Mouse (Mus musculus): ENCODE measurements at regions not wholly inside any gene's neighbourhood (a gene's known extent, or its start where the extent isn't known, plus 50 kb on each side); places are given as distances from the start of the nearest gene placed in this dataset.
"Not testable (repeated sequence)": the region's sequence is repeated elsewhere in the genome, so short reads cannot be mapped to it uniquely, and the experiment has no call there.

DNA sequence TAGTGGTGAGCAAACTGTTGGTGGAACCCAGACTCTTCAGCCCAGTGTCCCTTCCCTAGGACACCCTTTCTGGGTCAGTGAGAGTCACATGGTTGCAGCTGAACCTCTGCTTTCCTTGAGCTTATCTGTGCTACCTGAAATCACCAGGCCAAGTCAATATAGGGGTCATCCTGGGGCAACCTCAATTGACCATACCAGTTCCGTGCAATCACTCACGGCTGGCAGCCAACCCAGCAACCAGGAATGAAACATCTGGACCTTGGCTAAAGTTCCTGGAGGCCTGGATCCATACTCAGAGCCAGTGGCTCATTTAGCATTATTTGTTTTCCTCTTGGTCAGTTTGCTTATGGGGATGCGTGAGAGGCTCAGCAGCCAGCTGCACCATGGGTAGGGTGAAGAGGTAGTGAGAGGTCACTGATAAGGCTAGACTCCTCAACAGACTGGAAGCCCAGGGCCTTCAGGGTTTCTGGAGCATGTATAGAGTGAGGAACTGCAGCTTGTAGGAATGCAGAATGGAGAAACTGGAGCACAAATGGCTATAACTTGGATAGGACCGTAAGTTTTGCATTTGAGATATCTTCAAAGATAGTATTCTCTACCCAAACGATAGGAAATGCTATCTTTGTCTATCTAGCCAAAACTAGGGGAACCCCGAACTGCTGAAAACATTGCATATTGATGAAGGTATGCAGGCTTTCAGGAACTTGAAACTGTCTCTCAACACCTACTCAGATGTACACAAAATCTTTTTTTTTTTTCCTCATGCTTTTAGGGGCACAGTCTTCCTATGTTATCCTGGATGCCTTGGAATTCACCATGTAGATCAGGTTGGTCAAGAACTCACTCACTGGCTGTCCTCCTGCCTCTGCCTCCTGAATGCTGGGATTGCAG, 56.4 kb upstream of the Atxn1 start:
- 93% methylated on average over 6 of the region's 6 CpGs for WGBS
- Histone ChIP-seq H3K4me1 (peaks cover 36% of the 10 kb centered on the region), H3K36me3 (replicated peaks) (no peaks in the 10 kb centered on the region), H3K9me3 (no peaks in the 10 kb centered on the region), H3K4me2 (no peak overlapping the region), H3K4me3 (replicated peaks) (no peak overlapping the region), H3K27ac (no peak overlapping the region), H3K27me3 (no peaks in the 10 kb centered on the region), H3K9ac (no peak overlapping the region)
- no peak for ATAC-seq (ENCODE audit: low FRiP score)

DNA sequence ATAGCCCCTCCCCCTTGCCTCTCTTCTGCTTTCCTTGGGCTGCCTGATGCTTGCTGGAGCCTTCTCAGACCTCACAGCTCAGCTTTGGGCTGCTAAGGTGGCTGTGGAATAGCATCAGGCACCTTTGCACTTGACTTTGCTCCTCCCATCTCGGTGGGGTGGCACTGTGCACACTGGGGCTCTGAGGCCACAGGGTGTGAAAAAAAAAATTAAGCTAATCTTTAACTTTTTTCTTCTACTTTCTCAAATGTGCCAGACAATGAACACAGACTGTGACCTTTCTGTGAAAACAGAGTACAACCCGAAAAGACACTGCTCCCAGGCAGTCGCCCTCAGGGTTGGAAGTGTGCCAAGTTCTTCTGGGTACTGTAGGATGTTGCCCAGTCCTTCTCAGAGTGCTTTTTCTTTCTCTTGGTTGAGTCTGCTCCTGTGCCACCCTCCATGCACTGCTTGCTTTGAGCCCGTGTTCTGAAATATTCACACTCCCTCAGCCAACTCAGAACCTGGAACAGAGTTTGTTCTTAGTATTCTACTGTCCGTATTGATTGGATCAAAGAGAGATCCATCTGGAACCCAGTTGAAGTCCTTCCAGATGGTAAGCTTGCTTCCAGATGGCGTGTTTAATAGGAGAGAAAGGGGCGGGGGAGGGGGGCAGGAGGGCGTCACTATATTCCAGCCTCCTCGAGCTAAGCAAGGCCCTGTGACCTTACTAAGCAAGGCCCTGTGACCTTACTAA, 54.8 kb upstream of the Atxn1 start:
- WGBS = 43% methylated on average over 9 of the region's 9 CpGs
- Histone ChIP-seq H3K4me3 (replicated peaks) (no peak overlapping the region), H3K4me2 (no peak overlapping the region), H3K36me3 (replicated peaks) (no peaks in the 10 kb centered on the region), H3K4me1 (peaks cover 35% of the 10 kb centered on the region), H3K27ac (no peak overlapping the region), H3K27me3 (no peaks in the 10 kb centered on the region), H3K9ac (no peak overlapping the region), H3K9me3 (no peaks in the 10 kb centered on the region)
- no peak for ATAC-seq (ENCODE audit: low FRiP score)

DNA sequence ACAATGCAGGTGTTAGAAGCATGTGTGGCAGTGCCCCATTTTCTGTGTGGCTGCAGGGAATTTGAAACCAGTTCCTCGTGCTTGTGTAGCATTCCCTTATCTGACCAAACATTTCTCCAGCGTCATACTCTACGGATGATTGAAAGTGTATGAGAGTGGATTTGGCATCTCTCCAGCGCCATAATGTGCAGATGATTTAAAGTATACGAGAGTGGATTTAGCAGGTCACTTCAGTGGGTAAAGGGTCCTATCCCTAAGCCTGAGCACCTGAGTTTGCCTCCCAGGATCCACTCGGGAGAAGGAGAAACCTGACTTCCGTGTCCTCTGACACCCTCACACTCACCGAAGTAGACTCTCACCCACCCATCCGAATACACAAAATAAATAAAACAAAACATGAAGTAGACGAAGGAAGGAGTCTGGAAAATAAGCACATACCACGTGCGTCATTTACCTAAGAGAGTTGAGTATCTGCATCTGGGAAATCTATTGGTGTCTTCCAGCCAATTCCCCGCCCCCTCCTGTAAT, 54.2 kb upstream of the Atxn1 start:
- Histone ChIP-seq H3K9ac (no peak overlapping the region), H3K4me1 (peaks cover 29% of the 10 kb centered on the region), H3K4me2 (no peak overlapping the region), H3K36me3 (replicated peaks) (no peaks in the 10 kb centered on the region), H3K4me3 (replicated peaks) (no peak overlapping the region), H3K27me3 (no peaks in the 10 kb centered on the region), H3K27ac (no peak overlapping the region), H3K9me3 (no peaks in the 10 kb centered on the region)
- no peak for ATAC-seq (ENCODE audit: low FRiP score)
- 83% methylated on average over 13 of the region's 13 CpGs for WGBS

DNA sequence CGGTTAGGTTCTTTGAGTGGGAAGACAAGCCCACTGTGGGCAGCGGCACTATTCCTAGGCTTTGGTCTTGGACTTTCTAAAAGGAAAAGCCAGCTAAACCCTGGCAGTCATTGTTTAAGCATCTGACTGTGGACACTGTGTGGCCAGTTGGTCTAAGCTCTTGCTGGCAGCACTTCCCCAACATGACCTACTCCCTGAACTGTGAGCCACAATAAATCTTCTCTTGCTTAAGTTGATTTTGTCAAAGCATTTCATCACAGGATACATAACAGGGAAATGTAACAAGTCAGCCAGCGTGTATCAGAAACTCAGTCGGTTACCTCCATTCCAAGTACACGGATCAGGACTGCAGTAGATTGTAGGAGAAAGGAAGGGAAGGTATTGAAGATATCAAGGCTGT, 52.9 kb upstream of the Atxn1 start:
- no peaks in the 10 kb centered on the region for H3K36me3 ChIP-seq (replicated peaks)
- WGBS = 99% methylated on average over 5 of the region's 5 CpGs
- no peak for ATAC-seq (ENCODE audit: low FRiP score)

DNA sequence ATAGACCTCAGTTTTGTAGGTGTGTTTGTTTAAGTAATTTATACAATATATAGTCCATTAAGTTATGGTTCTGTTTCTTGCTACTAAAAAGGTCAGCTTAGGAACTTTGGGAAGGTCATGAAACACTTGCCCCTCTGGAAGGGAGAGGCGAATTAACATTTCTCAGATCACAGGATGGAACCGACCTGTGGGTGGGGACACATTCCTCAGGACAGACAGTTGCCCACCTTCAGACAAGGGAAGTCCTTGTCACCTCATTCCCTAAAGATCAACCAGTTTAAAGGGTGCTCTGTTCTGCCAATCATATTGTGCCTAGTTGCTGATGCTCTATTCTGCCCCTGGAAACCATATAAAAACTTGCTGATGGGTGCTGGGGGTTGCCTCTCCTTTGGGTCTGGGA, 52.2 kb upstream of the Atxn1 start:
- not testable (repeated sequence) for H3K9ac ChIP-seq; H3K4me1 ChIP-seq; ATAC-seq (ENCODE audit: low FRiP score); H3K27me3 ChIP-seq; H3K36me3 ChIP-seq (replicated peaks); H3K4me3 ChIP-seq (replicated peaks); H3K27ac ChIP-seq; H3K4me2 ChIP-seq; H3K9me3 ChIP-seq
- 75% methylated on average over 2 of the region's 2 CpGs for WGBS

More for the DNA sequence above, 52.9 kb upstream of the Atxn1 start:
- no peaks in the 10 kb centered on the region for H3K27me3 ChIP-seq
- H3K9ac ChIP-seq = no peak overlapping the region
- H3K4me1 ChIP-seq = peaks cover 17% of the 10 kb centered on the region
- no peak overlapping the region for H3K4me2 ChIP-seq
- H3K27ac ChIP-seq = no peak overlapping the region
- no peaks in the 10 kb centered on the region for H3K9me3 ChIP-seq
- no peak overlapping the region for H3K4me3 ChIP-seq (replicated peaks)

DNA sequence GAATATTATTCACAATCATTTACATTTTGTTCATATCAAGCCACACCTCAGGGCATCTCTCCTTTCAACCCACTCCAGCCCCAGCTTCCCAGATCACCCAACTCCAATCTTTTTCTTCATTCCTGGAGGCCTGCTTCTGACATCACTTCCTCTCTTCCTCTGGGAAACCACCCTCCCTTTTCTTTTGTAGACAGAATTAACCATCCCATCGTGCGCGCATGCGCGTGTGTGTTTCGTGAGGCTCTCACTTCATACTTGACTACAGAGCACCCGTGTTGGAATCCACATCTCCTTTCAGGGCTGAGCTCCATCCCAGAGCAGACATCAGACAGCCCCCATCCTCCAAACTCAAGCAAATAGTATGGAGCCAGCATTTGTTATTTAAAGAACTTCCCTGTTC, 50.4 kb upstream of the Atxn1 start:
- H3K36me3 ChIP-seq (replicated peaks) = no peaks in the 10 kb centered on the region
- no peak overlapping the region for H3K4me2 ChIP-seq
- H3K27me3 ChIP-seq = no peaks in the 10 kb centered on the region
- H3K4me3 ChIP-seq (replicated peaks) = no peak overlapping the region
- H3K9me3 ChIP-seq = no peaks in the 10 kb centered on the region
- peaks cover 9% of the 10 kb centered on the region; the same call in 1 of the 2 replicates for H3K4me1 ChIP-seq
- 89% methylated on average over 7 of the region's 7 CpGs for WGBS
- H3K27ac ChIP-seq = no peak overlapping the region
- H3K9ac ChIP-seq = no peak overlapping the region
- ATAC-seq (ENCODE audit: low FRiP score) = no peak

DNA sequence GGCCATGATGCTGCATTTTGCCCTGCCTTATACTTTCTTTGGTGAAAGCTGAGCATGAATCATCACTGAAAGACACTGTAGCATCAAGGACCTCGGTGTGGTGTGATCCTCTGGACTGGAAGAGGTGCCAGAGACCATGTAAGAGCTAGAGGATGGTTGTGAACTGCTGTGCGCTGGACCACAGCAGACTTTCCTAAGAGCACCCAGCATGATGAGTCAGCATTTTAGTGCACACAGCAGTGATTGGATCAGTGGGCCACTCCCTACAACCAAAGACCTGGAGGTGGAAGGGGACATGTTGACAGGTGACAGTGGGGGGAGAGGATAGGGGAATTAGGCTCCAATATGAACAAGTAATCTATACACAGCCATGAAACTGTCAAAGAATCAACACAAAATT, 49.8 kb upstream of the Atxn1 start:
- Histone ChIP-seq H3K27me3 (no peaks in the 10 kb centered on the region), H3K4me1 (peaks cover 5% of the 10 kb centered on the region; the same call in 1 of the 2 replicates)
- 92% methylated on average over 2 of the region's 2 CpGs for WGBS

More for the DNA sequence above, 49.8 kb upstream of the Atxn1 start:
- no peak overlapping the region for H3K27ac ChIP-seq
- H3K9ac ChIP-seq = no peak overlapping the region
- no peak overlapping the region for H3K4me3 ChIP-seq (replicated peaks)
- H3K4me2 ChIP-seq = no peak overlapping the region
- H3K9me3 ChIP-seq = no peaks in the 10 kb centered on the region
- no peak for ATAC-seq (ENCODE audit: low FRiP score)
- H3K36me3 ChIP-seq (replicated peaks) = no peaks in the 10 kb centered on the region

Measured in forebrain, embryonic 12.5 days (tissue).